Mouse (Mus musculus): Measurements from ENCODE around the gene Tmem268. TPM values are rescaled to one million over a fixed set of nuclear protein-coding genes. Genes with fewer than 3 reads are reported as not detected.

Tmem268 gene
- polyA plus RNA-seq, 1 experiment from 2014 or later = 3.8 TPM

DNA sequence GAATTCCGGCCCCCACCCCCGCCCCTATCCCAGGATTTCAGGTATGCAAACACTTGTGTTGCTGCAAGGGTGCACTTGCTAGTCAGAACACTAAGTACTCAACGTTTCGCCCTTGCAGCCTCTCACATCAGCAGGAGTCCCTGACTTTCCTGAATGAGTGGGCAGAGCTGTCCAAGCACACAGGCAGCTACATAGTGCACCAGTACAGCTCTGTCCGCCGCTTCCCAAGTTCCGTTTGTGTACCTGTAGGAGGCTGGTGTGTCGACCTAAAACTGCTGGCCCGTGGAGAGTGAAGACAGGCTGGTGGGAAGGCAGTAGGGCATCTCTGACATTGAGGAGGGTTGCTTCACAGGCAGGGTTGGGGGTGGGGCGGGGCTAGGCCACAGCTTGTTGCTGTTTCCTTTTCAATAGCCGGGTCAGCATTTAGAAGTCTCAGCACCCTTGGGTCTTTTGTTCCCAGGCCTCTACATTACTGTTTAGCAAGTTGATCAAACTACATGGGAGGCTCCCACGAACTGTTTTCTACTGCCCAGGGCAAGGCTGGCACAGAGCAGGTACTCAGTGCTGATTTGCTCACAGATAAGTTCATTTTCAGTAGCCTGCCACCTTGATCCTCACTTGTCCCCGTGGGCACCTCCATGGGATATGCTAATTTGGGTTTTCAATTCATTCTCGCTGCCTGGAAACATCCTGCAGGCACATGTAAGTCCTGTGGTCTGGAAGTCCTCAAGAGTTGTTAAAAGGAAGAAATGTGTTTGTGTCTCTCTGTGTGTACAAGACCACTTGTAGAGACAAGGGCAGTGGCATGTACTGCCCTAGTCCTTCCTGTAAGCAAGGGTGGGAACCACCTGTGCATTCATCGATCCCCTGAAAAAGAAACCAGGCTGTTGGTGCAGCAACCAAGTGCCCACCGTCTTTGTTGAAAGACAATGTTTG, 1.2 kb upstream of the Tmem268 start:
- no peak overlapping the region for H3K4me2 ChIP-seq
- WGBS = 22% methylated on average over 16 of the region's 16 CpGs
- H3K27me3 ChIP-seq = no peaks in the 10 kb centered on the region
- peaks cover 8% of the 10 kb centered on the region for H3K36me3 ChIP-seq
- H3K4me3 ChIP-seq = no peak overlapping the region
- no peak overlapping the region for H3K27ac ChIP-seq (replicated peaks)
- ATAC-seq (ENCODE audit: low read depth) = 0 out of 2 replicates have a peak, but pooled peaks have one; percentile 16
- no peaks in the 10 kb centered on the region for H3K9me3 ChIP-seq
- no peak overlapping the region for H3K9ac ChIP-seq
- peaks cover 32% of the 10 kb centered on the region for H3K4me1 ChIP-seq (replicated peaks)

DNA sequence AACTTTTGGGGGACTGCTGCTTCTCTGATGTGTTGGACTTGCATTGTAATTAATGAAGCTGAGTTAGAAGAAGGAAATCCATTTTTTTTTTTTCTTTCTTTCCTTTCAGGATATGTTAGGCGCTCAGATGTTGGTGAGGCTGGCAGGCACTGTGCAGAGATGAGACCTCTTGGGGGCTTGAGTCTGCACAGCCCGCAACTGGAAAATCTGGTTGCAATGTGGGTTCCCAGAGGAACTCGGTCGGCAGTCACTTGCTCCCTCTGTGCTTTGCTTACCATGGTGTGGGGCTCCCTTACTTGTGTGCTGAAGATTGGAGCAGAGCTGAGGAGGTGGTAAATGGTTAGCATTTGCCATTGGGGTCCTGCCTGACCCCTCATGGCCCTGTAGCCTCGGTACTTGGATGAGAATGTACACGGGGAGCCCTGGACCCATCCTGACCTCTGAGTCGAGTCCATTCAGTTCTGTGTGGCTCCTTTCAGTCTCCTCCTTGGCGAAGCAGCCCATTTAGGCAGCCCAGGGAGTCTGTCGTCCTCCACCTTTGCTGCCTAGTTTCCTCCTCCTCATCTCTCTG, 631 bp downstream of the Tmem268 start:
- Histone ChIP-seq H3K27me3 (no peaks in the 10 kb centered on the region), H3K9ac (peak overlapping the region; percentile 82), H3K4me2 (peak overlapping the region; percentile 78), H3K4me1 (replicated peaks) (peaks cover 32% of the 10 kb centered on the region), H3K36me3 (no peaks in the 10 kb centered on the region; the same call in 1 of the 2 replicates), H3K9me3 (no peaks in the 10 kb centered on the region), H3K4me3 (peak overlapping the region; percentile 63), H3K27ac (replicated peaks) (no peak overlapping the region)
- ATAC-seq (ENCODE audit: low read depth) = peak; percentile 25; the same call in 1 of the 2 replicates
- whole genome bisulfite sequencing = 37% methylated on average over 9 of the region's 9 CpGs

DNA sequence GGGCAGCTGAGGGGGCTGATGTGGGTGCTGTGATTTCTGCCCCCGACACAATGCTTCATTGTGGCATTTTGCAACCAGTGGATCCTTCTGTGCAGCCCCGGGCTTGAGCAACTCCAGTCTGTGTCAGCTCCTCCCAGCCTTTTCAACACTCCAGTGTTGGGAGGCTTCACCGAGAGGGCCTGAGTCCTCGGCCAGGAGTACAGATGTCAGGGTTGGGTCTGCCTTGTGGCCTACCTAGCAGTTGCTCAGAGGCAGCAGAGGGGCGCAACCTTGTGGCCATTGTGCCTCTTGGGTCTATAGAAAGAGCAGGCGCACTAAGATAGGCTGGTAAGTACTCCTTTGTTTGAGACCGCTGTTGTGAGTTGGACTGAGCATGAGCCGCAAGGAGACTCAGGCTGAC, 1.5 kb downstream of the Tmem268 start:
- H3K9ac ChIP-seq = no peak overlapping the region
- no peak overlapping the region for H3K27ac ChIP-seq (replicated peaks)
- H3K36me3 ChIP-seq = no peaks in the 10 kb centered on the region; the same call in 1 of the 2 replicates
- 62% methylated on average over 8 of the region's 8 CpGs for WGBS
- H3K27me3 ChIP-seq = no peaks in the 10 kb centered on the region
- ATAC-seq (ENCODE audit: low read depth) = no peak
- H3K4me3 ChIP-seq = no peak overlapping the region
- H3K4me1 ChIP-seq (replicated peaks) = peaks cover 32% of the 10 kb centered on the region
- no peaks in the 10 kb centered on the region for H3K9me3 ChIP-seq
- no peak overlapping the region; the same call in 1 of the 2 replicates for H3K4me2 ChIP-seq

DNA sequence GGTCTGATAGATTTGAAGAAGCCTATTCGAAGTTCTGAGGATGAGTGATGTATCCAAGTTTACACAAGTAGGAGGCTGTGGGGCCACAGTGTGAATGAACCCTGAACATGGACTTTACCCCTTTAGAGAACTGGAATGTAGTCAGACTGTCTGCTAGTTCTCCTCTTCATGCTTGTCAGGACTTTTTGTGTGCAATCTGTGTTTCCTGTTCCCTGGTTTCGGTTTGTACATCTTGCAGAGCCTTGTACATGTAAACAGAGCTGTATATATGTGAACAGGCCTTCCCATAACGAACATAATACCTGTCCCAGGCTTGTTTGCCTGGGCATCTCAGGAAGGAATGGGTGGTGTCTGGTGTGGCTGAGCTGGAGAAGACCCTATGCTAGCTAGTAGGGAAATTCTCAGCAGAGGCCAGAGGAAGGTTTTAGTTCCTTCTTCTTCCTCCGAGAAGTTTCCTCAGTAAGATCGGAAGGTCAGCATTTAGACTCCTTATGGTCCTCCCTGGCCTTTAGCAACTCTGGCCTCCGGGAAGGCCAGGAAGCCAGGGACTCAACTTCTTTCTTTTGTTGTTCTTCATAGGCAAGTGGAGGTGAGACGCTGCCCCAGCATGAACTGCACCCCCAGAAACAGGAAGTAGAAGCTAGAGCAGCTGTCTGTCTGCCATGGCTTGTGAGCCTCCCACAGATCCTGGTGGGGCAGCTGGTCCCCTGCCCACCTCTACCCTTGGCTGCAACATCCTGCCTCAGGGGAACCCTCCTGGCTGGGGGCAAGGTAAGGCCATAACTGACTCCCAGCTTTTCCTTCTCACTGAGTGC, 3.5 kb downstream of the Tmem268 start:
- no peaks in the 10 kb centered on the region for H3K27me3 ChIP-seq
- H3K4me3 ChIP-seq = no peak overlapping the region
- no peaks in the 10 kb centered on the region for H3K36me3 ChIP-seq
- no peak overlapping the region for H3K9ac ChIP-seq
- H3K4me2 ChIP-seq = no peak overlapping the region
- H3K9me3 ChIP-seq = no peaks in the 10 kb centered on the region
- H3K27ac ChIP-seq (replicated peaks) = no peak overlapping the region
- H3K4me1 ChIP-seq (replicated peaks) = peaks cover 31% of the 10 kb centered on the region
- whole genome bisulfite sequencing = 84% methylated on average over 7 of the region's 7 CpGs
- ATAC-seq (ENCODE audit: low read depth) = no peak

DNA sequence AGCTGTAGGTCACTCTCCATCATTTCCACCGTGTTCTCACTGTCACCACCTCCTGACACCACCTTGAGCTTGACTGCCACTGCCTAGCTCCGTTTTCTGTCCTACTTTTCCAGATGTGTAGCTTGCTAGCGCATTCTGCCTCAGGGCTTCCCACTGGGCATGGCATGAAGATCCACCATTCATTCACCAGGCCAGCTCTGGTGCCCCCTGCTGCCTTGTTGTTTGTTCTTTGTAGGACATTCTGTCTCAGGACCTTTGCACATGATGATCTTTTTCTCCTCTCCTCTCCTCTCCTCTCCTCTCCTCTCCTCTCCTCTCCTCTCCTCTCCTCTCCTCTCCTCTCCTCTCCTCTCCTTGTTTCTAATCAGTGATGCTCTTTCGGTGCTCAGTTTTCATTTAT, 4.2 kb downstream of the Tmem268 start:
- Histone ChIP-seq H3K27ac (replicated peaks) (no peak overlapping the region), H3K9ac (no peak overlapping the region), H3K4me3 (no peak overlapping the region), H3K9me3 (no peaks in the 10 kb centered on the region), H3K27me3 (no peaks in the 10 kb centered on the region), H3K4me2 (no peak overlapping the region), H3K4me1 (replicated peaks) (peaks cover 24% of the 10 kb centered on the region), H3K36me3 (no peaks in the 10 kb centered on the region)
- WGBS = 85% methylated on average over 4 of the region's 4 CpGs
- ATAC-seq (ENCODE audit: low read depth) = no peak

DNA sequence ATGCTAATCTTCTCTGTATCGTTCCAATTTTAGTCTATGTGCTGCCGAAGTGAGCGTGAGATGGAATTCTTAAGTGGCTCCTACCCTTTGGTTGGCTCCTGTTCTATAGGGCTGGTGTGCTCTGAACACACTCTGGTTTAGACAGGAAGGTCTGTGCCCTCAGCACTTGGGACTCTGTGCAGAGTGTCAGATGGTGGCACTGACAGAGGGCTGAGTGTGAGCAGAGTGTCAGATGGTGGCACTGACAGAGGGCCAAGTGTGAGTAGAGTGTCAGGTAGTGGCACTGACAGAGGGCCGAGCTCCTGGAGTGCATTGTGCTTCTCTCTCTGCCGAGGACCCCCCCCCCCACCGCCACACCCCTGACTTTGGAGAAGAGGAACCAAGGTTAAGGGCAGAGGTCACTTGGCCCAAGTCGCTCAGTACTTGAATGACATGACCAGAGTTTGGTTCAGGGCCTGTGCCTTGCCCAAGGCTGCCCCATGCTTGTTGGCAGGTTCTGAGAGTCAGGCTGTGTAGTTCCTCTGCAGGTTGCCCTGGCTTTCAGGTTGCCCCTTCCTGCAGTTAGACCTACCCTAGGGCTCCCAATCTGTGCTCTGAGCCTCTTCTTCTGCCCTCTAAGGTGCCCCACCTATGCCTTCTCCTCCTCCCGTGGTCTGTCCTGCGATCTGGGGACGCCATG, 9.3 kb downstream of the Tmem268 start:
- Histone ChIP-seq H3K4me3 (no peak overlapping the region), H3K4me1 (replicated peaks) (peaks cover 7% of the 10 kb centered on the region), H3K36me3 (no peaks in the 10 kb centered on the region), H3K9ac (no peak overlapping the region), H3K27ac (replicated peaks) (no peak overlapping the region), H3K9me3 (no peaks in the 10 kb centered on the region), H3K4me2 (no peak overlapping the region), H3K27me3 (no peaks in the 10 kb centered on the region)
- ATAC-seq (ENCODE audit: low read depth) = no peak
- WGBS = 89% methylated on average over 10 of the region's 10 CpGs

DNA sequence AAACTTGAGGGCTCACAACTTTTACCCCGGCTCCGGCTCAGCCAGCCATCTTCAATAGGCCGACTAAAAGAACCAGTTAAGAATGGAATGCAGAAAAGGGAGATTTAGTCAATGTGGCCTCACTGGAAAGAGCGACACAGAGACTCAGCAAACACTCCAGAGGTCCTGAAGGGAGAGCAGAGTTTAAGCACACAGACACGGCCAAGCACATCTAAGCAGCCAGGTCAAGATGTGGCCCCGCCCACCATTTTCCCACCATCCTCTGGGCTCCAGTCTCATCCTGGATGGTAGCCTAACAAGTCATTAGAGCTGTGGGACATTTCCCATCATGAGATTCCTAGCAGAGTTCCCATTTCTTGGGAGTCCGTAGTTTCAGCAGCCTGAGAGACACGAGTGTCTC, 10.7 kb downstream of the Tmem268 start:
- H3K4me1 ChIP-seq (replicated peaks) = peaks cover 7% of the 10 kb centered on the region
- no peaks in the 10 kb centered on the region for H3K27me3 ChIP-seq
- H3K36me3 ChIP-seq = no peaks in the 10 kb centered on the region
- no peak for ATAC-seq (ENCODE audit: low read depth)
- H3K4me2 ChIP-seq = no peak overlapping the region
- H3K9me3 ChIP-seq = no peaks in the 10 kb centered on the region
- no peak overlapping the region for H3K4me3 ChIP-seq
- no peak overlapping the region for H3K9ac ChIP-seq
- no peak overlapping the region for H3K27ac ChIP-seq (replicated peaks)
- WGBS = 87% methylated on average over 8 of the region's 8 CpGs

DNA sequence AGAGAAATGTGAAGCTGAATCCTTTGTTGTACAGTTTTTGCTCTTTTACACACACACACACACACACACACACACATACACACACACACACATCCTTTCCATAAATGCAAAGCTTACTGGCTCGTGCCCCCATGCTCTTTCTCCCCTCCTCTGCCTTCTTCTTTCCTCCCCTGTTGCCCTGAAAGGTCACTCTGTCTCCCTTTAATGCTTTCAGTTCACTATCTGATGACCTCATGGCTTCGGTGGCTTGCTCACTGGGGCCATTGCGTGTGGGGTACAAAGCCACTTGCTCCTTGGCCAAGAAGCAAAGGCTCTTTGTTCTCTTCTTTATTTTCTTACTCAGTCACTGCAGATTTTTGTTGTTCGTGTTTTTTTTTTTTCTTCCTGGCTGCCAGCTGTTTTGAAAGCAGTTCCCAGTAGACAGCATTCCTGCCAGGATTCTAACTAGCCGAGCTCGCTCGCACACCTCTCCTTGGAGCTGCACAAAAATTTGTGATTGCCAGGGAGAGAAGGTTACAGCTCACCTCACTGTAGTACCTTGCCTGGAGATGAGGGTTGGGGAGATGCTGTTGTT, 11.7 kb downstream of the Tmem268 start:
- Histone ChIP-seq H3K27me3 (no peaks in the 10 kb centered on the region), H3K27ac (replicated peaks) (no peak overlapping the region), H3K4me1 (replicated peaks) (peaks cover 7% of the 10 kb centered on the region), H3K36me3 (no peaks in the 10 kb centered on the region), H3K9me3 (no peaks in the 10 kb centered on the region), H3K4me2 (no peak overlapping the region), H3K4me3 (no peak overlapping the region), H3K9ac (peak overlapping the region; percentile 38; the same call in 1 of the 2 replicates)
- 29% methylated on average over 7 of the region's 7 CpGs for WGBS
- no peak for ATAC-seq (ENCODE audit: low read depth)

DNA sequence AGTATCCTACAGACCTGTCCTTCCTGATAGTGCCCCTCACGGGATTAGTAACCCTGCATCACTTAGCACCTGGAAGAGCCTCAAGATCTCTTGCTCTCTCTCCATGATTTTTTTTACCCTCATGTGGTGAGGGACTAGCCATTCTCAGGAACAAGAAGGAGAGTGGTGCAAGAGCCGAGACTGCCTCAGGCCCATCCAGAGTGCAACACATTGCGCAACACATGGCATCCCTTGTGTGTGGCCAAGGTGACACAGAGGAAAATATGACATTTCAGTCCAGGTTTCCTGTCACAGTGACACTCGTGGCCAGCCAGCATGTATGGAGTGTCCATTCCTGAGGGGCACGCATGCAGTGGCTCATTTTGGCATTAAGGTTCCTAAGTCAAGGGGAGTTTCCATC, 14.0 kb downstream of the Tmem268 start:
- Histone ChIP-seq H3K27ac (replicated peaks) (no peak overlapping the region), H3K9me3 (no peaks in the 10 kb centered on the region), H3K4me2 (no peak overlapping the region), H3K36me3 (no peaks in the 10 kb centered on the region), H3K4me1 (replicated peaks) (peaks cover 7% of the 10 kb centered on the region), H3K4me3 (no peak overlapping the region), H3K27me3 (no peaks in the 10 kb centered on the region), H3K9ac (no peak overlapping the region)
- WGBS = 94% methylated on average over 5 of the region's 5 CpGs
- no peak for ATAC-seq (ENCODE audit: low read depth)

DNA sequence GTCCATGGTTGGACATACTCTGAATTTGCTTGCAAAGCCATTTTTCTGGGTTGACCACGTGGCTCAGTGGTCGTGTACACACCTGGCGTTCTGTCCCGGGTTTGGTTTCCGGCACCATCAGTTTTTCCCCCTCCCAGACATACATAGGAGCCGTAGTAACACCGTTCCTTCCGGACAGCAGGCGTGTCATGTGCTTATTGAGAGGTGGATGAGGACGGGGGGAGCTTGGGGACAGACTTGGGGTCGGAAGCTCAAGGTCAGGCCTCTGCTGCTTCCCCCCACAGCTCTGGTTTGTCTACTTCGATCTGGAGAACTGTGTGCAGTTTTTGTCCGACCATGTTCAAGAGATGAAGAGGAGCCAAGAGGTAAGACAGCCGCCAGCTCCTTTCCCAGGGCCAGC, 21.1 kb downstream of the Tmem268 start:
- no peaks in the 10 kb centered on the region for H3K36me3 ChIP-seq
- 82% methylated on average over 14 of the region's 14 CpGs for WGBS
- no peak overlapping the region for H3K4me2 ChIP-seq
- H3K27ac ChIP-seq (replicated peaks) = no peak overlapping the region
- H3K9ac ChIP-seq = no peak overlapping the region
- peak; percentile 27; the same call in 1 of the 2 replicates for ATAC-seq (ENCODE audit: low read depth)
- H3K9me3 ChIP-seq = no peaks in the 10 kb centered on the region
- H3K4me1 ChIP-seq (replicated peaks) = peaks cover 12% of the 10 kb centered on the region
- H3K4me3 ChIP-seq = no peak overlapping the region
- H3K27me3 ChIP-seq = no peaks in the 10 kb centered on the region

DNA sequence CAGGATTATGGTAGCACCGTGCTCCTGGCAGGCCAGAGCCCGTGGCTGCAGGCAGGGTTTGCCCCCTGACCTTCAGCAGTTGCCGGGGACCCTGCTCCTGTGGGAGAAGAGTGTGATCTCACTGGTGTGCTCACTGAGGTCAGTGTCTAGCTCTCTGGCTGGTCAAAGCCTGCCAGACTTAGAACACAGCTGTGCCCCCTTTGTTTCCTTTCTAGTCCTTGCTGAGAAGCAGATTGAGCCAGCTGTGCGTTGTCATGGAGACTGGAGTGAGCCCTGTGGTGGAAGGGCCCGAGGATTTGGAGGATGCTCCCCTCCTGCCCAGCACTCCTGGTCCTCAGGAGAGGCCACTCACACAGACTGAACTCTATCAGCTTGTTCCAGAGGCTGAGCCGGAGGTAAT, 21.5 kb downstream of the Tmem268 start:
- no peaks in the 10 kb centered on the region for H3K9me3 ChIP-seq
- peaks cover 12% of the 10 kb centered on the region for H3K4me1 ChIP-seq (replicated peaks)
- H3K27me3 ChIP-seq = no peaks in the 10 kb centered on the region
- no peak overlapping the region for H3K27ac ChIP-seq (replicated peaks)
- H3K4me2 ChIP-seq = no peak overlapping the region
- H3K36me3 ChIP-seq = no peaks in the 10 kb centered on the region
- 33% methylated on average over 6 of the region's 6 CpGs for whole genome bisulfite sequencing
- ATAC-seq (ENCODE audit: low read depth) = peak; percentile 78
- no peak overlapping the region for H3K9ac ChIP-seq
- no peak overlapping the region for H3K4me3 ChIP-seq
